Mouse (Mus musculus): ENCODE measurements around the gene Sdccag8.

DNA sequence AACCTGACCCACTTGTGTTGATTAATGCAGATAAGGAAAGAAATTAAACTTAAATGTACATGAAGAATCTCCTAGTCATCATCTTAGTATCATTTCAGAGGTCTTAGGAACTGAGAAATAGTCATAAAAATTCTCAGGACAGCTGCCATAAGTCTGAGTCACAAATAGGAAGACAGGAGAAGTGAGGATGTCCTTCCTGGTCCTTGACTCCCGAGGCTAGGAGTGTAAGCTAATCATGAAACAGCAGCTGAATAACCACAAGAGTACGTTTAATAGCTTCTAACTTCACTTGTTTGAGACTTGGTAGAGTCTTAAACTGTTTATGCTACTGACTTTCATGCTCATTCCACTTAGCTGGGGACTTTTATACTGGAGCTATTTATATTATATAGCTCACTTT is 214.6 kb downstream of the Sdccag8 start:
- TF ChIP-seq CTCF (IDR thresholded peaks at IDR 0.05; ENCODE audit: low read depth), result no peak
- TF ChIP-seq EP300 (optimal IDR thresholded peaks at IDR 0.05), result no peak

Measured in stomach, postnatal 0 days (tissue).